Mouse (Mus musculus) brain, embryonic 14.5 days (tissue): Measurements from ENCODE around the gene Tle1.

ENCODE experiments used
- CTCF ChIP-seq: fragments of 200-500 bp; IDR thresholded peaks from 2 replicates; pipeline ENCODE4 v1.5.1; 2012; ENCODE audit warnings: inconsistent platforms, mild to moderate bottlenecking, moderate library complexity, borderline replicate concordance; ENCODE audit not compliant: insufficient read depth, insufficient read length; ENCODE audit errors: extremely low read depth
- POLR2A ChIP-seq: fragments of 200-500 bp; IDR thresholded peaks from 2 replicates; pipeline ENCODE4 v1.6.1; 2012; ENCODE audit warnings: mild to moderate bottlenecking, inconsistent platforms, borderline replicate concordance; ENCODE audit not compliant: poor library complexity, insufficient read depth, insufficient read length, severe bottlenecking; ENCODE audit errors: extremely low read depth

- TF ChIP-seq POLR2A (no peak), CTCF (no peak)
These were observed 20.9 kb upstream of the Tle1 start for GRCm38 (mm10) chr4:72221629-72222028.
